Mouse (Mus musculus) testis, adult 2 months (tissue): ENCODE data around the gene Ttc38. TPM values are rescaled to one million over a fixed set of nuclear protein-coding genes. Genes with fewer than 3 reads are reported as not detected.
"Not testable (repeated sequence)": the region's sequence is repeated elsewhere in the genome, so short reads cannot be mapped to it uniquely, and the experiment has no call there.

Source experiments
- H3K27ac ChIP-seq: fragments of 200-500 bp; 2 replicates; pipeline ENCODE4 v1.5.1; 2012; ENCODE audit warnings: low read depth, low read length; ENCODE audit not compliant: control insufficient read depth, insufficient read depth
- H3K27me3 ChIP-seq: fragments of 200-500 bp; 2 replicates; pipeline ENCODE4 v1.6.1; 2012; ENCODE audit warnings: mild to moderate bottlenecking, low read length, moderate library complexity; ENCODE audit not compliant: control insufficient read depth, insufficient read depth
- H3K36me3 ChIP-seq: fragments of 200-500 bp; 2 replicates; pipeline ENCODE4 v1.6.1; 2012; ENCODE audit warnings: mild to moderate bottlenecking, low read length; ENCODE audit not compliant: control insufficient read depth, insufficient read depth
- H3K4me1 ChIP-seq: fragments of 200-500 bp; 2 replicates; pipeline ENCODE4 v1.6.1; 2012; ENCODE audit warnings: low read length; ENCODE audit not compliant: control insufficient read depth, insufficient read depth
- H3K4me3 ChIP-seq: fragments of 200-500 bp; 2 replicates; pipeline ENCODE4 v1.5.1; 2012; ENCODE audit warnings: low read depth, mild to moderate bottlenecking, low read length, moderate library complexity, mixed read lengths; ENCODE audit not compliant: control insufficient read depth
- CTCF ChIP-seq: fragments of 200-500 bp; IDR thresholded peaks from 2 replicates; pipeline ENCODE4 v1.5.1; 2012; ENCODE audit warnings: low read depth, mild to moderate bottlenecking, inconsistent platforms, low read length, moderate library complexity; ENCODE audit not compliant: control insufficient read depth, insufficient read depth, insufficient replicate concordance
- POLR2A ChIP-seq: fragments of 200-500 bp; IDR thresholded peaks from 2 replicates; pipeline ENCODE4 v1.6.1; 2012; ENCODE audit warnings: low read depth, mild to moderate bottlenecking, inconsistent platforms, low read length, moderate library complexity; ENCODE audit not compliant: control insufficient read depth
- polyA plus RNA-seq: library from polyadenylated mRNA; depleted of rRNA; stranded (reverse); fragments of >200 nt; gene quantifications from 2 replicates; pipeline ENCODE4 v1.2.3, GENCODE M21; 2012

Ttc38 gene
- polyA plus RNA-seq, 1 experiment: 1.9 TPM

DNA sequence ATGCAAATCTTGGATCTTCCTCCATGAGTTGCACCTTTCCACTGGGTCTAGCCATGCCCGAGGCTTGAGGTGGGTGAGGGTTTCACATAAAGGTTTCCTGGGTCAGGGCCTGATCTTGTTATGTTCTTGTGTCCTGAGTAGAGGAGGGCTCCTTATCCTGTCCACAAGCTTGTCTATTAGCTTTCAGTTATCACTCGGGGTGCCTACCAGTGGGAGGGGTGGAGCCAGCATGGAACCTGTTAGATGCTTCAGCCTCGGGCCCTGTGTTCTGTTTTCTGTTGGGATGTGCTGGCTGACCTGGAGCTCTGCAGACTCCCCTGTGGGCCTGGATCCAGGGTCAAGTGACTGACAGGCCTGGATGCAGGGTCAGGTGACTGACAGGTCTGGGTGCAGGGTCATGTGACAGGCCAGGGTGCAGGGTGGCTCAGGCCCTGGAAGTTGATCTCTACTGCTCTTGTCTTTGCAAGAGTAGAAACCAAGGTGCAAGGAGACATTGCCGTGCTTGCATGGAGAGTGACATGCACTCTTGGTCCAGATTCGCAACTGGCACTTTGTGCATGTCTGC, 9.8 kb downstream of the Ttc38 start:
- H3K27me3 ChIP-seq: no peaks in the 10 kb centered on the region
- TF ChIP-seq CTCF (no peak), POLR2A (no peak)
- no peak overlapping the region for H3K27ac ChIP-seq
- H3K36me3 ChIP-seq: no peaks in the 10 kb centered on the region
- H3K4me3 ChIP-seq: no peak overlapping the region
- H3K4me1 ChIP-seq: no peaks in the 10 kb centered on the region

DNA sequence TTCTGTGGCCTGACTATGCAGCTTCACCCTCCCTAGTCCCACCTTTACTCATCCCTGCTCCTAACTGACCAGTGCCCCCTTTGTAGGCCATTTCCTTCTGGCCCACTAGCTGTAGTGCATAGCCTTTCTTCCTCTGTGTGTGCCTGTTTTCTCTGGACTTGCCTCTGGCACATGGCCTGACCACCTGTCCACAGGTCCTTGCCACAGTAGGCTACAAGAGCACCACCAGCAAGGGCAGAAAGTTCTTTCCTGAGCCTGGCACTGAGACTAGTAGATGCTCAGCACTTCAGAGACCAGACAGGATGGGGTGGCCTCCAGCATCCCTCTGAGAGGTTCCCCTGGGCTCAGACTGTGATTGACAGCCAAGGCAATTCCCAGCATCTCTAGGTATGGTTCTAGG, 13.0 kb downstream of the Ttc38 start:
- Histone ChIP-seq H3K27ac (no peak overlapping the region), H3K4me1 (no peaks in the 10 kb centered on the region), H3K27me3 (no peaks in the 10 kb centered on the region), H3K36me3 (no peaks in the 10 kb centered on the region), H3K4me3 (no peak overlapping the region)
- no peak for TF ChIP-seq POLR2A
- TF ChIP-seq CTCF: no peak

DNA sequence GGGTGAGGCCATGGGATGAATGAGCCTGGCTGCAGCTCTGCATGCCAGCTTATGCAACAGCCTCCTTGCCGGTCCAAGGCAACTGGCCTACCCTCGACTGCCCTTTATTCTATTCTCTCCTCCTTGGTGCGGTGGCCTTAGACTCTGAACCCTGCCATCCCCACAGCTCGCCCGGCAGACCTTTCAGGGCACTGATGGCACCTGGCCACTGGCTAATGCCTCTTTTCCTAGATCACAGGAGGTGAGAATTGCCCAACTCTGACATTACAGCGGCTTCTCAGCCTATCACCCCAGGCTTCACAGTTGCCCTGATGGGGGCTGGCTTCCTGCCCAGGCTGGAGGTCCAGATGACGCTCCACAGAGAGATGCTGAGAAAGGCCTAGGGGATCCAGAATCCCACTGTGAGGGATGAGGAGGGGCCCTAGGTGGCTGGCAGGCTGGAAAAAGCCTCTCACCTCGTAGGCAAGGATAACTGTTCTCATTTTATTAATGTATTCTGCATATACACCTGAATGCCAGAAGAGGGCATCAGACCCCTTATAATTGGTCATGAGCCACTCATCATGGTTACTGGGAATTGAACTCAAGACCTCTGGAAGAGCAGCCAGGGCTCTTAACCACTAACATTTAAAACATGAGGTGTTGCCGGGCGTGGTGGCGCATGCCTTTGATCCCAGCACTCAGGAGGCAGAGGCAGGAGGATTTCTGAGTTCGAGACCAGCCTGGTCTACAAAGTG, 19.7 kb downstream of the Ttc38 start:
- Histone ChIP-seq H3K27ac (no peak overlapping the region), H3K27me3 (no peaks in the 10 kb centered on the region), H3K36me3 (no peaks in the 10 kb centered on the region), H3K4me1 (peaks cover 14% of the 10 kb centered on the region), H3K4me3 (no peak overlapping the region)
- TF ChIP-seq POLR2A (no peak), CTCF (no peak)

DNA sequence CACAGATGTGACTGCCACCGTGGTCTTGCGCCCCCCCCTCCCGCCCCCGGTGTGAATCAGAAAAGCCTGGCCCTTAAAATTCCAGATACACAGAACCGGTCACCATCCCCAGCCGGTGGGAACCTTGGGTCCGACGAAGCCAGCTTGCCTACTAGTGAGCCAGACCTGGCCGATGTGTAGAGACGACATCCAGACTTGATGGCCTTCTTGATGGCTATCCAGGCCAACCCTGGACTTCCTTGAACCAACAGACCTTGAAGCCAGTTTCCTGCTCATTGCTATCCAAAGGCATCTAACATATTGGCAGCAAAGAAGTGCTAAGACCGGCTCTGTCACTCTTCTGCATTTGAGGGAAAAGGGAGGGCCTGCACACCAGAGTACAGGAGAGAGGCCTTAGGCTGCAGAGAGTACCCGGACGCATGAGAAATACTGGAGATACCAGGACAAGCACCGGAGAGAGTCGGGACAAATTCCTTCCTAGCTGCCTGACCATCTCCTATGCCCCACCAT, 26.9 kb downstream of the Ttc38 start:
- TF ChIP-seq POLR2A (no peak), CTCF (no peak)
- H3K4me3 ChIP-seq: peak overlapping the region; percentile 98
- H3K36me3 ChIP-seq: no peaks in the 10 kb centered on the region; the same call in none of the 2 replicates
- peak overlapping the region; percentile 2; the same call in 1 of the 2 replicates for H3K27ac ChIP-seq
- H3K27me3 ChIP-seq: no peaks in the 10 kb centered on the region
- peaks cover 3% of the 10 kb centered on the region for H3K4me1 ChIP-seq

DNA sequence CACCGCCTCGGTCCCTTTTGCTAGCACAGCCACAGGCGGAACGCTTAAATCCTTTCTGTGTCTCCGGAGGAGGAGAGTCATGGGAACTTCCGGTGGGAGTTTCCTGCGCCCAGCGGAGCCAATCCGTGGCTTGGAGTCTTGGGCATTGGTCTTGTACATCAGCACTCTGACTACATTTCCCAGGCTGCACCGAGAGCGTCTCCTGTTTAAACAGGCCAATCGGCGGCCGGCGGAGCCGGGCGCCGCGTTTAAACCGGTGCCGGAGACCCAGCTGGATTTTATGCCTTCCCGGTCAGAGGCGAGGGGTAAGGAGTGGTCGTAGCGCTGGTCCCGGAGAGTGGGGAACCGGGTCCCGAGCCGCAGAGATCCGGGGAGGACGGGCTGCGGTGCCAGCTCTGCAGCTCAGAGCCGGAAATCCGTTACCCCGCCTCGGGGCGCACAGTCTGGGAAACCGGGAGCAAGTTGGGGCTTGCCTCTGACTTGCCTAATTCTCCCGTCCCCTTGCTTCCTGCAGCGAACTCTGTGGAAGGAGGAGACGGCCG, 27.5 kb downstream of the Ttc38 start, which contains the start of gene Gtse1:
Gene Gtse1 (plus strand): TSS at position 256 of the 542 bp plus-strand sequence.
- no peak for TF ChIP-seq POLR2A
- no peak for TF ChIP-seq CTCF
- H3K27ac ChIP-seq: peak within 1 kb of the TSS; percentile 92
- peak within 1 kb of the TSS; percentile 98 for H3K4me3 ChIP-seq
- H3K36me3 ChIP-seq: peaks cover 1% of the 10 kb centered on the region
- peaks cover 3% of the 10 kb centered on the region for H3K4me1 ChIP-seq
- H3K27me3 ChIP-seq: no peaks in the 10 kb centered on the region

DNA sequence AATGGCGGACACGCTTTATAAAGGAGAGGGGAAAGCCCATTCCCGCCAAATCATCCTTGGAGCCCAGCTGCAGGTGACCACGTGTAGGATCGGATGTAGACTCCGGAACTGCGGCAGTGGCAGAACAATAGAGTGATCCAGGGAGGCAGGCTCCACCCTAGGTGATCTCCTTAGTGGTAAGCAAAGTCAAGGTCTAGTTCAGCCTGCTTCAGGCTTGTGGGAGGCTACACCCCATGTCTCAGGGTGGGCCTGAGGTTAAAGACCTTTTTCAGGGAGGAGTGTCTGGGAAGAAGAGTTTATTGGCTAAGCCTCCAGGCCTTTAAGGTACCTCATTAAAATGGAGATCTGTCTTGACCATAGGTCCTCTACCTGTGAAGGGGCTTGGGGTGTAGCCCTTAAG, 33.8 kb downstream of the Ttc38 start:
- H3K4me3 ChIP-seq, H3K27me3 ChIP-seq, H3K4me1 ChIP-seq, H3K27ac ChIP-seq, H3K36me3 ChIP-seq: not testable (repeated sequence)

DNA sequence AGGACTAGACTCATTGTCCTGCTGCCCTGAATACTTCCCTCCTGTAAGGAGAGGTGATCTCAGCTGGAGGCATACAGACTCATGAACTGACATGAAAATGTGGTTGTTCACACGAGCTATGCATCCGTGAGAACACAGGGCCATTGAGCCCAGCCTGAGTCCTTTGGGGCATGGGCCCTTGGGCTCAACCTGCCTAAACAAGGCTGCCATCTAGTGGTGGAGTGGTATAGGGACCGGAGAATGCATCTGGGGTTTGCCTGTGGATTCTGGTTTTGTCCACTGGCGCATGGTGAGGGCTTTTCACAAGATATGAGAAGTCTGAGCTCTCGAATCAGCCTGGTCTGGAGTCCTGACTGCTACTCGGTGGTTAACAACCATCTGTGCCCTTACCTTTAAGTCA, 35.6 kb downstream of the Ttc38 start:
- Histone ChIP-seq H3K4me3 (no peak overlapping the region), H3K36me3 (peaks cover 4% of the 10 kb centered on the region), H3K27ac (no peak overlapping the region), H3K27me3 (no peaks in the 10 kb centered on the region), H3K4me1 (no peaks in the 10 kb centered on the region; the same call in 1 of the 2 replicates)
- TF ChIP-seq POLR2A (no peak), CTCF (peak; percentile 85)

DNA sequence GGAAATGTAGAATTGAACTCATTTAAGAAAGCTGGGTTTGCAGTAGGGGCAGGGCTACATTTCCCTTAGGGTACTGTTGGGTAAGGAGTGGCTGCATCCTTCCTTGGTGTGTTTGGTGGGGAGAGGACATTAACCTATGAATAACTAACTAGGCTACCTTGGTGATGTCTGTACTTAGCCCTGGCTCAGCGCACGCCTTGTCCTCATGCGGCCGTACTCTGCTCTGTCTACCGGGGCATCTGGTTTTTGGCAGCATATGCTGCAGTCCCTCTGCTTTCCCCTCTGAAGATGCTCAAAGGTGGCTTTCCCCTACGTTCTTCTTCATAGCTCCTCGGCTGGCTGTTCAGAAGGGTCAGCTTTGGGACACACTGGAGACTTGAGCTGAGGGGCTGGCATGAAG, 45.2 kb downstream of the Ttc38 start:
- Histone ChIP-seq H3K27me3 (no peaks in the 10 kb centered on the region), H3K4me3 (no peak overlapping the region), H3K27ac (no peak overlapping the region), H3K36me3 (no peaks in the 10 kb centered on the region; the same call in 1 of the 2 replicates), H3K4me1 (peaks cover 4% of the 10 kb centered on the region)
- TF ChIP-seq POLR2A (no peak), CTCF (no peak)
